Mouse (Mus musculus) heart, embryonic 13.5 days (tissue): ENCODE results near the gene Anapc15. TPM values are rescaled to one million over a fixed set of nuclear protein-coding genes. Genes with fewer than 3 reads are reported as not detected.
"Not testable (repeated sequence)": the region's sequence is repeated elsewhere in the genome, so short reads cannot be mapped to it uniquely, and the experiment has no call there.

ENCODE experiments used
- ATAC-seq: fragments of 200-750 bp; cut with Nextera tagmentation; 2 replicates; pipeline ENCODE4 v1.8.0; 2017; ENCODE audit warnings: moderate TSS enrichment; ENCODE audit not compliant: insufficient number of reproducible peaks, low FRiP score, low TSS enrichment; ENCODE audit errors: extremely low read depth
- H3K27ac ChIP-seq: fragments of 300-500 bp; sonication (generic); replicated peaks from 2 replicates; pipeline ENCODE4 v1.5.1; 2015; ENCODE audit warnings: moderate library complexity, mild to moderate bottlenecking, inconsistent platforms
- H3K27me3 ChIP-seq: fragments of 300-500 bp; sonication (generic); replicated peaks from 2 replicates; pipeline ENCODE4 v1.6.1; 2015; ENCODE audit warnings: mild to moderate bottlenecking, inconsistent platforms
- H3K36me3 ChIP-seq: fragments of 300-500 bp; sonication (generic); 2 replicates; pipeline ENCODE4 v1.6.1; 2015; ENCODE audit warnings: mild to moderate bottlenecking, inconsistent platforms
- H3K4me1 ChIP-seq: fragments of 300-500 bp; sonication (generic); 2 replicates; pipeline ENCODE4 v1.6.1; 2015; ENCODE audit warnings: inconsistent platforms
- H3K4me2 ChIP-seq: fragments of 300-500 bp; sonication (generic); 2 replicates; pipeline ENCODE4 v1.6.1; 2015; ENCODE audit warnings: inconsistent platforms, mild to moderate bottlenecking, moderate library complexity
- H3K4me3 ChIP-seq: fragments of 300-500 bp; sonication (generic); 2 replicates; pipeline ENCODE4 v1.5.1; 2015; ENCODE audit warnings: moderate library complexity, mild to moderate bottlenecking, inconsistent platforms
- H3K9ac ChIP-seq: fragments of 300-500 bp; sonication (generic); 2 replicates; pipeline ENCODE4 v1.6.1; 2015; ENCODE audit warnings: inconsistent platforms, mild to moderate bottlenecking, moderate library complexity
- H3K9me3 ChIP-seq: fragments of 300-500 bp; sonication (generic); 2 replicates; pipeline ENCODE4 v1.6.1; 2016; ENCODE audit warnings: inconsistent platforms
- WGBS: fragments of 180-500 bp; shearing (Covaris S2); methylation state at CpG from one replicate; pipeline ENCODE4 v1.1.7; 2015; ENCODE audit warnings: mixed read lengths; 5-methylcytosine and 5-hydroxymethylcytosine counted together
- polyA plus RNA-seq: library from polyadenylated mRNA; unstranded; fragments of >200 nt; fragmentation: Nextera tagmentation; extraction: Ambion mirVana; gene quantifications from 2 replicates; pipeline ENCODE4 v1.2.1, GENCODE M21; 2015

Gene Anapc15
- polyA plus RNA-seq, 1 experiment from 2014 or later, result 61.7 TPM

DNA sequence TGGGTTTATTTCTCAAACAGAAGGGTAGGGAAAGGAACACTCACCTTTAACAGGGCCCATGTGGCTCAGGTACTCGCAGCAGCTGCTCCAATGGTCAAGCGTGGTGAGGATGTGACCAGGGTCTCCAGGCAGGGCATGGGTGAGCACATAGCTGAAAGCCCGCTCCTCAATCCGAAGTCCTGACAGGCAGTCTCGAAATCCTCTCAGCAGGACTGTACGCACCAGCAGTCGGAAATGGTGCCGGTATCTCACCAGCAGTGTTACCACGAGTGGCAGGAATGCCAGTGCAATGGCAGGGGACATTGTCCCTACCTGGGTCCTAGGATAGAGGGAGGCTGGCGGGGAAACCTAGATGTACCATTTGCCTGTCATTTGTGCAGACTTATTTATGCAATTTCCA, 38.5 kb downstream of the Anapc15 start:
- Histone ChIP-seq H3K4me3 (no peak overlapping the region), H3K27me3 (no peaks in the 10 kb centered on the region), H3K9ac (no peak overlapping the region), H3K4me2 (no peak overlapping the region), H3K9me3 (peaks cover 4% of the 10 kb centered on the region; the same call in 1 of the 2 replicates), H3K36me3 (peaks cover 25% of the 10 kb centered on the region), H3K4me1 (peaks cover 21% of the 10 kb centered on the region), H3K27ac (no peak overlapping the region)
- WGBS, result 92% methylated on average over 10 of the region's 10 CpGs
- ATAC-seq, result no peak

DNA sequence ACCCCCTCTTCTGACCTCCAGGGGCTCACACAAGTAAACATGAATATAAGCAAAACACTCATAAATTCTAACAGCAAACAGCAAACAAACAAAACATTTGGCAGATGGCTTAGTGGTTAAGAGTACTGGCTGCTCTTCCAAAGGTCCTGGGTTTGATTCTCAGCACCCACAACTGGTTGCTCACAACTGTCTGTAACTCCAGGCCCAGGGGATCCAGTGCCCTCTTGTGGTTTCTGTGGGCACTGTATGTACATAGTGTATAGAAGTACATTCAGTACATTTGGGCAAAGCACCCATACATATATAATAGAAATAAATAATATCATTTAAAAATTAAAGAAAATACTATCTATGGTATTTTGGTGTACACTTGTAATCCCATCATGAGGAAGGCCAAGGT, 39.3 kb downstream of the Anapc15 start:
- no peak overlapping the region for H3K4me2 ChIP-seq
- peaks cover 25% of the 10 kb centered on the region for H3K36me3 ChIP-seq
- H3K27me3 ChIP-seq, result no peaks in the 10 kb centered on the region
- peaks cover 4% of the 10 kb centered on the region; the same call in 1 of the 2 replicates for H3K9me3 ChIP-seq
- H3K4me3 ChIP-seq, result no peak overlapping the region
- no peak overlapping the region for H3K27ac ChIP-seq
- ATAC-seq, result no peak
- no peak overlapping the region for H3K9ac ChIP-seq
- H3K4me1 ChIP-seq, result peaks cover 23% of the 10 kb centered on the region

DNA sequence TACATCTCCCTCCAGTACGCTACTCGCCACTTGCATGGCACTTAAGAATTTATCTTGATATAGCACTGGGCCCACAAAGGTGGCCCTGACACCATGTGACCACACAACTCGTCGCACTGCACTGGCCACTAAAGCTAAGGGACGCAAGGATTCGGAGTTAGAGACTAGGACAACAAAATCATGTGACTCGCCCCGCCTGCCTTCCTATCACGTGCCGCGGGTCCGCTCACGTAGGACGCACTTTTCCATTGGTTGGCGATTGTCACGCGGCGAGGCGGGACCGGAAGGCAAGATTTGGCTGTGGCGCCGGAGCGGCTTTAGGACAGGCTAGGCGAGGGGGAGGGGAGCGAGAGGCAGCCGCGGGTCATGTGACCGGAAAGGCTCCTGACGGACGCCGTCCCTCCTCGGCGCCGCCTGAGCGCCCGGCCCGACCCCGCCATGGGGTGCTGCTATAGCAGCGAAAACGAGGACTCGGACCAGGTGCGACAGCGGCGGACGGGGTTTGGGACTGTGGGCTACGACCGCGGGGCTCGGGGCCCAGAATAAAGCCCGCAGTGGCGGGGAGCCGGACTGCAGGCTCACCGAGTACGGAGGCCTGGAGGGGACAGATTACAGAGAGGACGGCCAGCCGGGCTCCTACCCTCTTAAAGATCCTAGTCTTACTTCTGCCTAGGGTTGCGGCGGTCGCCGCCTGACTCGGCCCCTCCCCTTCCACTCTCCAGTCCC, 42.2 kb downstream of the Anapc15 start, which contains the start of gene Lamtor1:
Gene Lamtor1, plus strand, starts transcription at position 344 of the 726 bp plus-strand sequence.
- no peaks in the 10 kb centered on the region for H3K27me3 ChIP-seq
- peaks cover 23% of the 10 kb centered on the region for H3K36me3 ChIP-seq
- peaks cover 36% of the 10 kb centered on the region for H3K4me1 ChIP-seq
- peak within 1 kb of the TSS; percentile 88 for H3K9ac ChIP-seq
- H3K9me3 ChIP-seq, result peaks cover 4% of the 10 kb centered on the region; the same call in 1 of the 2 replicates
- ATAC-seq, result peak; percentile 97
- peak within 1 kb of the TSS; percentile 67 for H3K4me3 ChIP-seq
- H3K27ac ChIP-seq, result peak within 1 kb of the TSS; percentile 95
- WGBS, result under 1% methylated on average over 61 of the region's 61 CpGs
- peak within 1 kb of the TSS; percentile 74 for H3K4me2 ChIP-seq

DNA sequence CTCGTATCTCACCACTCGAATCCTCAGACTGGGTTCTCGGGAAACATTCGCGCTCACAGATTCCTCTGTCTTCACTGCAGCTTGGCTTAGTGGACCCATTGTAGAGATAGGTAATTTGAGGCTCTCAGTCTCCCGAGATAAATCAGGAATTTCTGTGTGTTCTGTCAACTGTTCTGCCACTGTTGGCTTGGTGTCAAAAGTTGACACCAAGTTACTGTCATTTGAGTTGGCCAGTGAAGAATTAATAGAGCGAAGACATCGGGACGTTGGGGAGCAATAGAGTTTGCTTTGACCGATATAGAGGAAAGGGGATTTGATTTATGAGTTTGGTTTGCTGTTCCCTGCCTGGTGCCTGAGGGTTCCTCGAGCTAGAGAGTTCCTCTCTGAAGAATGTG, 42.8 kb downstream of the Anapc15 start, which contains the start of gene Tomt:
Gene Tomt, minus strand, starts transcription at position 73 of the 395 bp plus-strand sequence.
- peaks cover 36% of the 10 kb centered on the region for H3K4me1 ChIP-seq
- 13% methylated on average over 11 of the region's 11 CpGs for WGBS
- peaks cover 29% of the 10 kb centered on the region for H3K36me3 ChIP-seq
- H3K27me3 ChIP-seq, result no peaks in the 10 kb centered on the region
- H3K9ac ChIP-seq, result peak within 1 kb of the TSS; percentile 88
- peak within 1 kb of the TSS; percentile 67 for H3K4me3 ChIP-seq
- ATAC-seq, result no peak
- H3K27ac ChIP-seq, result peak within 1 kb of the TSS; percentile 95
- peak within 1 kb of the TSS; percentile 74 for H3K4me2 ChIP-seq
- peaks cover 4% of the 10 kb centered on the region; the same call in 1 of the 2 replicates for H3K9me3 ChIP-seq

DNA sequence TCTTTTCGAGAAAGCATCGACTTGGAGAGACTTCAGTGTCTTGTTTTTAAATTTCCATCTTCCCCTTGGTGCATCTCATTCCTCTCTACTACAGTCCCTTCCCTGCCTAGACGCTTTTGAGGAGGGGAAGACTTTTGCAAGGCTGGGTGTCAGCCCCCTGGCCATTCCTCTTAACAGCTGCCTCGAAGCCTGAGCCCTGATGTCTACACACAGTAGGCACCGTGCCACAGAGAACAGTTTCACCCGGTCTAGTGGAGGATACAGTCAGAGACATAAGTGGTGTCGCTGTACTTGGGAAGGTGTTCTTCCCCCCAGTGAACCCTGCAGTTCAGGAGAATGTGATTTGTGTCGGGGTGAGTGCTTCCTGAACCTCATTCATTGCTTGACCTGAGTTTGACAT, 43.2 kb downstream of the Anapc15 start:
- Histone ChIP-seq H3K4me1 (peaks cover 36% of the 10 kb centered on the region), H3K36me3 (peaks cover 33% of the 10 kb centered on the region), H3K4me2 (peak overlapping the region; percentile 74), H3K4me3 (peak overlapping the region; percentile 67), H3K9ac (peak overlapping the region; percentile 88), H3K27me3 (no peaks in the 10 kb centered on the region), H3K9me3 (peaks cover 4% of the 10 kb centered on the region; the same call in 1 of the 2 replicates), H3K27ac (peak overlapping the region; percentile 95)
- WGBS, result 57% methylated on average over 8 of the region's 8 CpGs
- ATAC-seq, result no peak

DNA sequence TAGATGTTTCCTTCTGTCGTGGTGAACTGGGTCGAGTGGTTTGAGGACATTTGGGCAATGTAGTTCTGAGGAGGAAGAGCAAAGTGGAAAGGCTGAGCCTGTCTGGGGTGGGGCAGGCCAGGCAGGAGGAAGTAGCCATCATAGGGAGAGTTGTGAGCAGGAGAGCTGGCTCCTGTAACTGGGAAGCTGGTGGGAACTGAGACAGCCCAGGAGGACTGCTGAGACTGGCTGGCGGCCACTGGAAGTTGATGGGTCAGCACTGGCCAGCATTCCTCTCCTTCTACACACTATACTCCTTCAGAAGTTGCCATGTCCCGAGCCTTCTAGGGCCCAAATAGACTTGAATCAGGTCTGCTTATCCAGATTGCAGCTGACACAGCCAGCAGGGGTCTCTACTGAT, 44.9 kb downstream of the Anapc15 start:
- peak overlapping the region; percentile 14; the same call in 1 of the 2 replicates for H3K4me2 ChIP-seq
- H3K4me3 ChIP-seq, result no peak overlapping the region
- 0 out of 2 replicates have a peak overlapping the region, but pooled peaks have one; percentile 20 for H3K27ac ChIP-seq
- 65% methylated on average over 4 of the region's 4 CpGs for WGBS
- peaks cover 36% of the 10 kb centered on the region for H3K4me1 ChIP-seq
- peaks cover 39% of the 10 kb centered on the region for H3K36me3 ChIP-seq
- ATAC-seq, result no peak
- H3K9me3 ChIP-seq, result no peaks in the 10 kb centered on the region
- H3K9ac ChIP-seq, result peak overlapping the region; percentile 15; the same call in 1 of the 2 replicates
- no peaks in the 10 kb centered on the region for H3K27me3 ChIP-seq

DNA sequence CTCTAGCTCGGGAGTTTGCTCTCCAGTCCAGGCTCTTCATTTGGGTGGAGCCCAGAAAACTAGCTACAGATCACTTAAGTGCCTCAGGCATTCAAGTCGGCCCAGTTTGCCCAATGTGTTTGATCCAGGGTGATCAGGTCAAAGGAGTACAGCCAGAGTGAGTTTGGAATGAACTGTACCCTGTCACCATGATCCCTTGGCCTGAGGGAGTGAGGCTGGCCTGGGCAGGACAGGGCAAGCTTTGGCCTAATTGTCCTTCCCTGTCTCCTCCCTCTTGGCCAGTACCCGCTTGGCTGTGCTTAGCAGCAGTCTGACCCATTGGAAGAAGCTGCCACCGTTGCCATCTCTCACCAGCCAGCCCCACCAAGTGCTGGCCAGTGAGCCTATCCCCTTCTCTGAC, 46.6 kb downstream of the Anapc15 start:
- peaks cover 56% of the 10 kb centered on the region for H3K36me3 ChIP-seq

DNA sequence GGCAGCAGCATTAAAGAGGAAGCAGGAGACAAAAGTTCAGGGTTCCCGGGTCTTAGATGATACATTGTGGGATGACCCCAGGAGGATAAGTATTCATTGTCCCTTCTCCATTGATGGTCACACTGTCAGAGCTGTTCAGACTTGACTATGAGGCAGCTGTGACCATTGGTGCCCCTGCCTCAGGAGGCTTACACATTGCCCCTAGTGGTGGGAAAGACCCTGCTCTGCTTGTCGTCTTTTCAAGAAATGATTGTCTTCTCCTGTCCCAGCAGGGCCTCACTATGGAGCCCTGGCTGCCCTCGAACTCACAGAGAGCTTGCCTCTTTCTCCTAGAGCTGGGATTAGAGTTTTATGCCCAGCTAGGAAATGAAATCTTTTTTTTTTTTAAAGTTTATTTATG, 48.5 kb downstream of the Anapc15 start:
- ATAC-seq, result no peak
- H3K4me1 ChIP-seq, result peaks cover 21% of the 10 kb centered on the region
- no peaks in the 10 kb centered on the region for H3K27me3 ChIP-seq
- H3K9ac ChIP-seq, result no peak overlapping the region
- no peak overlapping the region for H3K4me2 ChIP-seq
- no peak overlapping the region for H3K27ac ChIP-seq
- H3K36me3 ChIP-seq, result peaks cover 57% of the 10 kb centered on the region
- H3K4me3 ChIP-seq, result no peak overlapping the region
- WGBS, result 67% methylated on average over 3 of the region's 3 CpGs
- H3K9me3 ChIP-seq, result no peaks in the 10 kb centered on the region

More for the DNA sequence above, 46.6 kb downstream of the Anapc15 start:
- Histone ChIP-seq H3K9ac (no peak overlapping the region), H3K4me2 (no peak overlapping the region), H3K9me3 (no peaks in the 10 kb centered on the region), H3K27ac (no peak overlapping the region), H3K4me3 (no peak overlapping the region), H3K27me3 (no peaks in the 10 kb centered on the region), H3K4me1 (peaks cover 31% of the 10 kb centered on the region)
- WGBS, result 78% methylated on average over 4 of the region's 4 CpGs
- no peak for ATAC-seq

DNA sequence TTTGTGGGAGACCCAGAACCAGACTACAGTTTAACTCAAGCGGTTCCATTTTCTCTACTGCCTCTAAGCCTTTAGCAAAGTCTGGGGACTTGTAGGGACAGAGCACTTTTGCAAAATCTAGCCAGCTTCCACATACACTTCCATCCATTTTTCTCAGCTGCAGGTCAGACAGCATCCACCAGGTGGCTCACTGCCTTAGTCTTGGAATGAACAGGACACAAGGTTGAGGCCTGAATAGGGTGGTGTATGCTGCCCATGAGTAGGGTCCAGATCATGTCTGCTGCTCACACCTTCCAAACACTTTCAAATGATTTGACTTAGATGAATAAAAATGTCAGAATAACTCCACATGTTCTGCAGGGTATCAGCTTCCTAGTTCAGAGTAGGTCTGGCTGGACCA, 54.6 kb downstream of the Anapc15 start:
- peak; percentile 37 for ATAC-seq

DNA sequence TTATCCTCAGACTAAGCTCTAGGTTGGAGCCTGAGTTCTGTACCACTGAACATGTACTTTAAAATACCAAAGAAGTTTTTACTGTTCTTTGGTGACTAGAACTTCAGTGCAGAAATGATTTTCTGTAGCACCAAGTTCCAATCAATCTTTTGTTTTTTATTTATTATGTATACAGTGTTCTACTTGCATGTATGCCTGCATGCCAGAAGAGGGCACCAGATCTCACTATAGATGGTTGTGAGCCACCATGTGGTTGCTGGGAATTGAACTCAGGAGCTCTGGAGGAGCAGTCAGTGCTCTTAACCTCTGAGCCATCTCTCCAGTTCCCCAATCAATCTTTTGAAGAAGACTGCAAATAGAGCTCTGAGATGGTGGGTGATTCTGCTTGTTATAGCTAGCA, 62.4 kb downstream of the Anapc15 start:
- not testable (repeated sequence) for H3K27ac ChIP-seq, H3K27me3 ChIP-seq, H3K4me2 ChIP-seq

More for the DNA sequence above, 54.6 kb downstream of the Anapc15 start:
- Histone ChIP-seq H3K9me3 (no peaks in the 10 kb centered on the region), H3K4me2 (no peak overlapping the region), H3K9ac (no peak overlapping the region), H3K27ac (no peak overlapping the region), H3K4me1 (no peaks in the 10 kb centered on the region), H3K27me3 (no peaks in the 10 kb centered on the region), H3K36me3 (peaks cover 21% of the 10 kb centered on the region), H3K4me3 (no peak overlapping the region)
- 18% methylated on average over 1 of the region's 1 CpGs for WGBS

DNA sequence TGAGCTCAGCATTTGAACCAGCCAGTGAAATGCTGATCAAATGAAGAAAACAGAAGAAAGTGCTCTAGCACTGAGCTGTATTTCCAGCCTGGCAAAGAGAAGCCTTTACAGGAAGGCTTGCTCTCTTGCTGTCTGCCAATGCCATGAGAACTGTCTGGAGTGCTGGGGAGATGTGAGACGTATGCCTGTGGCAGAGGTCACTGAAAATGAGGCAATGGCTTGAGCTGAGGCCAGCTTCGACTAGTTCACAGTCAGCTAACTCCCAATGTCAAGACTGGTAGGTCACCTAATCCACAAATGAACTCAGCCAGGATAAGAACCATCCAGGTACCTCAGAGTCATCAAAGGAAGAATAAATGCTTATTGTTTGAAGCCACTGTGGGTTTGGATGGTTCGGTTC, 64.6 kb downstream of the Anapc15 start:
- no peaks in the 10 kb centered on the region for H3K27me3 ChIP-seq
- H3K27ac ChIP-seq, result no peak overlapping the region
- ATAC-seq, result no peak
- no peaks in the 10 kb centered on the region for H3K9me3 ChIP-seq
- H3K4me3 ChIP-seq, result no peak overlapping the region
- WGBS, result 80% methylated on average over 3 of the region's 3 CpGs
- no peak overlapping the region for H3K9ac ChIP-seq
- no peak overlapping the region for H3K4me2 ChIP-seq
- no peaks in the 10 kb centered on the region for H3K36me3 ChIP-seq
- peaks cover 7% of the 10 kb centered on the region for H3K4me1 ChIP-seq

More for the DNA sequence above, 62.4 kb downstream of the Anapc15 start:
- not testable (repeated sequence) for H3K4me1 ChIP-seq, H3K4me3 ChIP-seq, H3K9me3 ChIP-seq, ATAC-seq, H3K9ac ChIP-seq, H3K36me3 ChIP-seq

DNA sequence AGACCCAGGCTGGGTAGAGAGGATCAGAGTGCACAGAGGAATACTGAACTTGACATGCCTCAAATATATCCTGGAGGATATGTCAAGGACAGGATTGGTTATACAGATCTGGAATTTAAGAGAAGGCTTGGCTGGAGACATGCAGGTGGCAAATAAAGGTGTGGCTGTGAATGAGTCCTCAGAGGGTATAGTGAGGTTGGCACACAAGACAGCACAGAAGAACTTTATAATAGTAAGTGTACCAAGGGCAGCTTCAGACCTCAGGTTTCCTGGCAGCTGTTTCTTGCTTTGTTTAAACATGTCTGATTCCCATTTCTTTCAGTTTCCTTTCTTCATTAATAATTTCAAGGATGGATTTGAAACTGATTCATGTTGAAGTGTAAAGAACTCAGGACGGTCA, 69.0 kb downstream of the Anapc15 start:
- ATAC-seq, result no peak
- H3K9ac ChIP-seq, result peak overlapping the region; percentile 87; the same call in 1 of the 2 replicates
- H3K9me3 ChIP-seq, result no peaks in the 10 kb centered on the region
- H3K4me2 ChIP-seq, result peak overlapping the region; percentile 68
- no peaks in the 10 kb centered on the region for H3K36me3 ChIP-seq
- no peak overlapping the region for H3K27ac ChIP-seq
- H3K27me3 ChIP-seq, result no peaks in the 10 kb centered on the region
- 81% methylated on average over 1 of the region's 1 CpGs for WGBS
- peaks cover 30% of the 10 kb centered on the region for H3K4me1 ChIP-seq
- H3K4me3 ChIP-seq, result peak overlapping the region; percentile 89
